Mouse (Mus musculus) neural tube, embryonic 11.5 days (tissue): ENCODE measurements around the gene Twistnb. TPM values are rescaled to one million over a fixed set of nuclear protein-coding genes. Genes with fewer than 3 reads are reported as not detected.

Experiments used
- ATAC-seq: fragments of 200-750 bp; cut with Nextera tagmentation; 2 replicates; pipeline ENCODE4 v1.8.0; 2017; ENCODE audit warnings: moderate number of reproducible peaks, mild to moderate bottlenecking, moderate TSS enrichment, moderate library complexity; ENCODE audit not compliant: insufficient read depth, low FRiP score, low TSS enrichment
- DNase-seq: peaks from one replicate; pipeline ENCODE4 v3.0.0-alpha.2; 2015; ENCODE audit warnings: low spot score
- H3K27ac ChIP-seq: fragments of 300-500 bp; sonication (generic); 2 replicates; pipeline ENCODE4 v1.5.1; 2014; ENCODE audit warnings: low read depth, mild to moderate bottlenecking, low read length
- H3K27me3 ChIP-seq: fragments of 300-500 bp; sonication (generic); 2 replicates; pipeline ENCODE4 v1.6.1; 2014; ENCODE audit warnings: mild to moderate bottlenecking, low read length, mixed read lengths; ENCODE audit not compliant: control insufficient read depth, insufficient read depth
- H3K36me3 ChIP-seq: fragments of 300-500 bp; sonication (generic); 2 replicates; pipeline ENCODE4 v1.6.1; 2014; ENCODE audit warnings: mild to moderate bottlenecking, low read length, moderate library complexity, mixed read lengths; ENCODE audit not compliant: control insufficient read depth, insufficient read depth
- H3K4me1 ChIP-seq: fragments of 300-500 bp; sonication (generic); 2 replicates; pipeline ENCODE4 v1.6.1; 2014; ENCODE audit warnings: low read length, mixed read lengths; ENCODE audit not compliant: control insufficient read depth, insufficient read depth
- H3K4me2 ChIP-seq: fragments of 300-500 bp; sonication (generic); 2 replicates; pipeline ENCODE4 v1.6.1; 2014; ENCODE audit warnings: low read depth, mild to moderate bottlenecking, moderate library complexity
- H3K4me3 ChIP-seq: fragments of 300-500 bp; sonication (generic); 2 replicates; pipeline ENCODE4 v1.5.1; 2014; ENCODE audit warnings: low read depth, low read length
- H3K9ac ChIP-seq: fragments of 300-500 bp; sonication (generic); 2 replicates; pipeline ENCODE4 v1.6.1; 2014; ENCODE audit warnings: mild to moderate bottlenecking, low read length
- H3K9me3 ChIP-seq: fragments of 300-500 bp; sonication (generic); 2 replicates; pipeline ENCODE4 v1.6.1; 2016; ENCODE audit warnings: low read length; ENCODE audit not compliant: control insufficient read depth
- WGBS: fragments of 180-500 bp; shearing (Covaris S2); extraction: QIAGEN DNeasy Blood & Tissue Kit; methylation state at CpG from one replicate; pipeline ENCODE4 v1.1.7; 2014; 5-methylcytosine and 5-hydroxymethylcytosine counted together
- polyA plus RNA-seq: library from polyadenylated mRNA; unstranded; fragments of >200 nt; fragmentation: Nextera tagmentation; extraction: Ambion mirVana; gene quantifications from 2 replicates; pipeline ENCODE4 v1.2.1, GENCODE M21; 2014

Twistnb gene
- polyA plus RNA-seq: 40.8 and 49.2 TPM in 2 replicates

DNA sequence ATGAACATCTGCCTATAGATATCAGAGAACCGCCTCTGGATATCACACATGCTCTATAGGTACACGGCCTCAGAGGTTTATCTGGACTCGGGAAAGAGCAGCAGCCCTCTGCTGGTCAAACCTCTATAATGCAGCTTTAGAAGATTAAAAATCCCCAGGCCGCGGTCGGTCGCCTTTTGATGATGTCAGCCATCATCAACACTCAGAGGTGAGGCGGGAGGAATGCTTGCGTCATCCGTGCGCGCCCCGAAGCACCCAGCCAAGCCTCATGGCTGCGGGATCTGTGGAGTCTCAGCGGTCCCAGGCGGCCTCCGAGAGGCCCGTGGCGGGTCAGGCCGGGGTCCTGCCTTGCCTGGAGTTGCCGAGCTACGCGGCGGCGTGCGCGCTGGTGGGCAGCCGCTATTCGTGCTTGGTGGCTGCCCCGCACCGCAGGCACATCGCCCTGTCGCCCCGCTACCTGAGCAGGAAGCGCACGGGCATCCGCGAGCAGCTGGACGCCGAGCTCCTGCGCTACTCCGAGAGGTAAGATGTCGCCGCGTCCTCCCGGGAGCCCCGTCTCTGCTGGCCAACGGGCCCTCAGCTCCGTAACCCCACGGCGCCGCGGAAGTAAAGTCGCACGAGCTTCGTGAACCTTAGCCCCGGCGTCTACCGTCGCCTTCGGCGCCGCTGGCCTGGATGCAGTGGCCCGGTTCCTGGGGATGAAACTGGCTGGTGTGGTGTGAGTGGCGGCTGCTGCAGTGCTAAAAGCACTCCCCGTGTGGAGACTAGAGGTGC, at the start of gene Twistnb:
Gene Twistnb, plus strand, starts transcription at position 249 of the 774 bp plus-strand sequence.
- H3K4me2 ChIP-seq: peak within 1 kb of the TSS; percentile 62
- H3K4me3 ChIP-seq: peak within 1 kb of the TSS; percentile 65
- H3K36me3 ChIP-seq: no peaks in the 10 kb centered on the region
- H3K4me1 ChIP-seq: peaks cover 4% of the 10 kb centered on the region; the same call in 1 of the 2 replicates
- WGBS: under 1% methylated on average over 59 of the region's 66 CpGs
- peak within 1 kb of the TSS; percentile 77 for H3K9ac ChIP-seq
- ATAC-seq (peak; percentile 94), DNase-seq (peak; percentile 94)
- H3K27ac ChIP-seq: peak within 1 kb of the TSS; percentile 45
- no peaks in the 10 kb centered on the region for H3K9me3 ChIP-seq
- H3K27me3 ChIP-seq: no peaks in the 10 kb centered on the region

DNA sequence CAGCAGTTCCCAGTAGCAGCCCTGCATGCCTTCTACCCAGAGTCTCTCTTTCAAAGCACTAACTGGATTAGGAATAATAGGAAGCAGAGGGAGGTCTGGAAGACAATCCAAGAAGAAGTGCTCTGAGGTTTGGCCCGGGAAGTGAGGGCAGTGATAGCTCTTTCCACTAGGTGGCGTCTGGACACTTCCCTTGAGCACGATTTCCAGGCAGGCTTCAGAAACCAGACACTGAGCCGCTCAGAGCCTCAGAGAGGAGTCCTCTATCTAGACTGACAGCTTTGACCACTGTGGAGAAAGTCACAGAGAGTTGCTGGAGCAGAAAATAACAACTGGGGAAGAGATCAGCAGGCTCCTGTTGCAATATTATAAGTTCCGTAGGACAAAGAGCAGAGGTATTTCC, 40.6 kb upstream of the Twistnb start:
- Histone ChIP-seq H3K9me3 (no peaks in the 10 kb centered on the region), H3K27me3 (no peaks in the 10 kb centered on the region), H3K4me1 (no peaks in the 10 kb centered on the region), H3K4me2 (no peak overlapping the region), H3K36me3 (no peaks in the 10 kb centered on the region), H3K27ac (no peak overlapping the region), H3K9ac (no peak overlapping the region), H3K4me3 (no peak overlapping the region)
- WGBS: 10% methylated on average over 5 of the region's 5 CpGs
- peak; percentile 81 for DNase-seq
- peak; percentile 75 for ATAC-seq

DNA sequence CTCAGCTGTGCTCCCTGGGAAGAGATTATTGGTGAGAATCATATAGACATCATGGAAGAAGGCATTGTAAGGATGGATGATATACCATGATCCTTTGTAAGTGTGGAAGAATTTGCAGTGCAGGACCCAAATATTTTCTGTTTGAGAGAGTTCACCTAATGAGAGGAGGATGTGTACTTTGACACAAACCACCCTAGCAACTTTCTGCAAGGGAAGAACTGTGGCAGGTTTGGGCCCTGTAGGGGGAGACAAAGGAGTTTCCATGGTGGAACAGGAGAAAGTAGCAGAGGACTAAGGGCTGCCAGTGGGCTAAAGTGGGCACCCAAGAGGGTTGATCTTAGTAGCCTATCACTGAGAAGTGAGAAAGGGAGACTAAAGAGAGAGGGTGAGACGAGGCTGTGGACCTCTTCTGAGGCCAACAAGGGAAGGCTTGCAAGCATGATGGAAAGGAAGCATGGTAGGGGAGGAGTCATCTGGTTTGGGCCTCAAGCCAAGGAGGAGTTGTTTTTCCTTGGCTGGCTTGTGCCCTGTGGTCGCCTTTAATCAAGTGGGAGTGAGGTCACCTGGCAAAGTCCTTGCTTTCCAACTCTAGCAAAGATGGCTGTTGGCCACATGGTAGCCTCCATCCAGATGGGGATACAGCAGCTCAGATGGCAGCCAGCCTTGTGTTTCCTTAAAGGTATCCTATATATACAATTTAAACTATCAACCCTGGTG, 38.4 kb upstream of the Twistnb start:
- H3K4me1 ChIP-seq: peaks cover 8% of the 10 kb centered on the region
- H3K9ac ChIP-seq: no peak overlapping the region
- no peak overlapping the region for H3K27ac ChIP-seq
- 89% methylated on average over 2 of the region's 2 CpGs for whole genome bisulfite sequencing
- H3K27me3 ChIP-seq: no peaks in the 10 kb centered on the region
- H3K4me2 ChIP-seq: no peak overlapping the region
- H3K4me3 ChIP-seq: no peak overlapping the region
- H3K36me3 ChIP-seq: no peaks in the 10 kb centered on the region
- ATAC-seq: no peak
- H3K9me3 ChIP-seq: no peaks in the 10 kb centered on the region
- DNase-seq: no peak

DNA sequence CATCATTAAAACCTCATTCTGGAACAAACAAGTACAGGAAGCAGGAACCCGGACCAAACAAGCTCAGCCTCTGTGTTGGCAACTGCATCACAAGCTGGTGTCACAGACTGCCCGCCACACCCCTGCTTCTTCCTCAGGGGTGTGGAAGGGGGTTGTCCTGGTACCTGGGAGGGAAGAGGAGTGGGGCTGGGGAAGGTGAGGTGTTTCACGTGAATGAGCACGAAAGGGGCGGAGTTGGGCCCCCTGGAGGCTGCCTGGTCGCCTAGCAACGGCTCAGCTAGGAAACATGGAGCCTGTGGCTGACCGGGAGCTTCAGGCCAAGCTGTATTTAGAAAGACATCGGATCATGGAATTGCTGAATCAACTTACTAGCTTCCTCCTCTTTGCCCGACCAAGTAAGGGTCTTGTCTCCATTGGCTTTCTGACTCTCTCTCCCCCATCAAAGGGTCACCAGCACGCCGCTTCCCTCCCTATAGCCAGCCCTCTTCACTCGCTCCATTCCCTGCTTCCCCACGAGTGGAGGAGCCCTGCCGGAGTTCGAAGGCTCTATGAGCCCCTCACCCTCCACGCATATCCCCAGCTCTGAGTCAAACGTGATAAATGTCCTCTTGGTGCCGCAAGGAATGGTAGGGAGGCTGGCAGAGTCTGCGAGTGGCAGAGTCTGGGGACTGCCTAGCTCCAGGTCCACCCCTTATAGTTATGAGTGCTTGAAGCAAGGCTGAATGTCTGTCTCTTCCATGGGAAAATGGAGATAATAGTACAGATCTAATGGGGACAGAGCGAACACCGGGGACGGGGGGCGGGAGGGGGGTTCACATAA, 34.4 kb upstream of the Twistnb start, which contains the start of gene Efcab10:
Gene Efcab10, plus strand, starts transcription at position 51 of the 820 bp plus-strand sequence.
- H3K9me3 ChIP-seq: no peaks in the 10 kb centered on the region
- H3K36me3 ChIP-seq: no peaks in the 10 kb centered on the region
- DNase-seq (peak; percentile 62), ATAC-seq (peak; percentile 71)
- H3K4me3 ChIP-seq: peak within 1 kb of the TSS; percentile 20
- H3K27me3 ChIP-seq: no peaks in the 10 kb centered on the region
- peak within 1 kb of the TSS; percentile 31; the same call in 1 of the 2 replicates for H3K27ac ChIP-seq
- peak within 1 kb of the TSS; percentile 59 for H3K4me2 ChIP-seq
- H3K9ac ChIP-seq: peak within 1 kb of the TSS; percentile 23
- peaks cover 8% of the 10 kb centered on the region for H3K4me1 ChIP-seq
- 7% methylated on average over 24 of the region's 24 CpGs for WGBS

DNA sequence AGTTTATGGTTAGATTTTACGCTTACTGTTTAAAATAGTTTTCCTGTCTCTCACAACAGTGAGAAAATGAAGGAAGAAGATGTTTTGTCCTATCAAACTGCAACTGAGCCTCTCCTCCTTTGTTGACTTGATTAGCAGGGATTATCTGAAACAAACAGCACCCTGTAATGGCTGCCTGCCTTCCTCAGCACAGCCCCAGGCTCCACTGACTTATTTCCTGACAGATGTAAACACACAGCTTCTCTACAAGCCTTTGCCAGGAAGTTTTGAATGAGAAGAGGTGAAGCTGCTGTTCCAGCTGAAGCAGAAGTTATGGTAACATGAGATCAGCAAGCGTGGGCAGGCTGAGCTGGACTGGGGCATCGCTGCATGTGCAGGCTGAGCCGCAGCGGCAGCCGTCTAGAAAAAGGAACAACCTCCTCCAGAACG, 26.2 kb upstream of the Twistnb start:
- 77% methylated on average over 7 of the region's 7 CpGs for WGBS
- no peak overlapping the region for H3K4me2 ChIP-seq
- H3K4me3 ChIP-seq: no peak overlapping the region
- no peaks in the 10 kb centered on the region for H3K27me3 ChIP-seq
- DNase-seq (no peak), ATAC-seq (no peak)
- H3K9ac ChIP-seq: no peak overlapping the region
- no peaks in the 10 kb centered on the region for H3K9me3 ChIP-seq
- no peak overlapping the region for H3K27ac ChIP-seq
- peaks cover 2% of the 10 kb centered on the region; the same call in 1 of the 2 replicates for H3K4me1 ChIP-seq
- no peaks in the 10 kb centered on the region for H3K36me3 ChIP-seq

DNA sequence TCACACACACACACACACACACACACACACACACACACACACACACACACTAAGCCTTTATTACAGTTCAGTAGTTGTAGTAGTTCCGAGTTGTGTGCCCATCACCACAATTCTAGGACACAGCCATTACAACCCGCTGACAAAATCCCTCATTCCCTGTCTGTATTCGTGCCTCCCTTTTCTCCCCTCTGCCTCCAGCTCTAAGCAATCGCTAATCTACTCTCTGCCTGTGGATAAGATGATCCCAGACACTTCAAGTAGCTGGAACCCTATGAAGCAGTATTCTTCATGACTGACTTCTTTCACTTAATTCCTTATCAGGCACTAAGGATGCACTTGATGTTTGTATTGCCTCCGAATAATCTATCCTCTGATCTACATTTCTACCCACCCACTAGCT, 24.4 kb upstream of the Twistnb start:
- WGBS: 70% methylated on average over 5 of the region's 5 CpGs
- H3K27ac ChIP-seq: no peak overlapping the region
- no peak for ATAC-seq

DNA sequence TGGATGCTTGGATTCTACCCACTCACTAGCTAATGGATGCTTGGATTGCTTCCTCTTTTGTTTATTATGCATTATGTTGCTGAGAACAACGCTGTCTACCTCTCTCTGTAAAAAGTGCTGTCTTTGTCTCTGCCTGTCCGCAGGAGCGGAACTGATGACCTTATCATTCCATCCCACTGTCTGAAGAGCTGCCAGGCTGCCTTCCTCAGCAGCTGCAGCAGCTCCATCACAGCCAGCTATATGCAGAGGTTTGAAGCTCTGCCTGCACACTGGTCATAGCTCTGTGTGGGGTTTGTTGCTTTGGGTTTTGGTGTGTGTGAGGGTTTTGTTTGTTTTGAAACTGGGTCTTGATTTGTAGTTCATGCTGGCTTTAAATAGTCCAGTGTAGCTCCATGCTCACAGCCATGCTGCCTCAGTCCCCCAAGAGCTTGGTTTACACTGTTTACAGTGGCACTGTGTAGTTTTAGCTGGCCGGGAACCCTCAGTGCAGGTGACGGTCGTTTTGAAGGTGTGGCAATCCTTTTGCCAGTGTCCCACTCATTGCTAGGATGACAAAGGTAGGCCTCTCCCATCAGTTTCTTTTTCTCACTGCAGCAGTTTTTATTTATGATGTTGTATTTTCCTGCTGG, 23.9 kb upstream of the Twistnb start:
- peaks cover 2% of the 10 kb centered on the region; the same call in 1 of the 2 replicates for H3K4me1 ChIP-seq
- no peak overlapping the region for H3K9ac ChIP-seq
- no peak for ATAC-seq
- no peak for DNase-seq
- H3K27me3 ChIP-seq: no peaks in the 10 kb centered on the region
- H3K4me2 ChIP-seq: no peak overlapping the region
- no peaks in the 10 kb centered on the region for H3K9me3 ChIP-seq
- no peak overlapping the region for H3K27ac ChIP-seq
- WGBS: 52% methylated on average over 6 of the region's 6 CpGs
- no peaks in the 10 kb centered on the region for H3K36me3 ChIP-seq
- no peak overlapping the region for H3K4me3 ChIP-seq

More for the DNA sequence above, 24.4 kb upstream of the Twistnb start:
- no peak for DNase-seq
- peaks cover 2% of the 10 kb centered on the region; the same call in 1 of the 2 replicates for H3K4me1 ChIP-seq
- H3K9ac ChIP-seq: no peak overlapping the region
- H3K27me3 ChIP-seq: no peaks in the 10 kb centered on the region
- H3K4me3 ChIP-seq: no peak overlapping the region
- no peaks in the 10 kb centered on the region for H3K36me3 ChIP-seq
- no peaks in the 10 kb centered on the region for H3K9me3 ChIP-seq
- no peak overlapping the region for H3K4me2 ChIP-seq

DNA sequence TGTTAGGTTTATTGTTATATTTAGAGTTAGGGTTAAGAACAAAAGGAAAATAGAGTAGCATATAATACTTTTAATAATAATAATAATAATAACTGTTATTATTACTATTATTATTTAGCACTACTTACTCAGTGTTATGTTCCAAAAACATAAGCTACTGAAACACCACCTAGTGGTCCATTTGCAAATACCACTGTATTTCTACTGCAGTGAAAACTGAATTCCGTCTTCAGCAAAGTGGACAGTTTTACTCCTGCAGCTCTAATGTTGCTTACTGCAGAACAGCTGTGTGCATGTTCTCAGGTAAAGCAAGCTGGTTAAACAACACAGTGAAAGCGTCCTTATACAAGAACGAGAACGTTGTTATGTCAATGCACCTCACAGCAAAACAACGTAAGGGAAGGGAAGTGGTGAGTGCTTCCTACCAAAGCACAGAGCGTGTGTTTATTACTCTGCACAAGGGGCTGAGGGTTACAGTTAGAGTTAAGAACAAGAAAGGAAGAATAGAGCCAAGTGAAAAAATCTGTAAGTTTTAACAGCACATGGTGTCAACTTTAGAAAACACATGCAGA, 17.8 kb upstream of the Twistnb start:
- H3K27me3 ChIP-seq: no peaks in the 10 kb centered on the region
- no peak for ATAC-seq

More for the DNA sequence above, 17.8 kb upstream of the Twistnb start:
- Histone ChIP-seq H3K36me3 (no peaks in the 10 kb centered on the region), H3K4me2 (no peak overlapping the region), H3K27ac (no peak overlapping the region), H3K4me1 (no peaks in the 10 kb centered on the region), H3K9ac (no peak overlapping the region), H3K4me3 (no peak overlapping the region), H3K9me3 (no peaks in the 10 kb centered on the region)
- 54% methylated on average over 6 of the region's 6 CpGs for WGBS
- DNase-seq: no peak
